Mouse (Mus musculus) embryonic facial prominence, embryonic 14.5 days (tissue): Measurements from ENCODE around the gene Arhgef19. TPM values are rescaled to one million over a fixed set of nuclear protein-coding genes. Genes with fewer than 3 reads are reported as not detected.

Experiments
- ATAC-seq: fragments of 200-750 bp; cut with Nextera tagmentation; 2 replicates; pipeline ENCODE4 v1.8.0; 2017; ENCODE audit warnings: low read depth, moderate number of reproducible peaks, moderate TSS enrichment
- DNase-seq: peaks from one replicate; pipeline ENCODE4 v3.0.0-alpha.2; 2015; ENCODE audit warnings: low spot score
- H3K27ac ChIP-seq: fragments of 300-500 bp; sonication (generic); replicated peaks from 2 replicates; pipeline ENCODE4 v1.5.1; 2014; ENCODE audit warnings: low read depth, mild to moderate bottlenecking, low read length, moderate library complexity
- H3K27me3 ChIP-seq: fragments of 300-500 bp; sonication (generic); replicated peaks from 2 replicates; pipeline ENCODE4 v1.6.1; 2014; ENCODE audit warnings: low read length; ENCODE audit not compliant: control insufficient read depth, insufficient read depth
- H3K36me3 ChIP-seq: fragments of 300-500 bp; sonication (generic); 2 replicates; pipeline ENCODE4 v1.6.1; 2014; ENCODE audit warnings: low read length, mixed read lengths; ENCODE audit not compliant: control insufficient read depth, insufficient read depth
- H3K4me1 ChIP-seq: fragments of 300-500 bp; sonication (generic); 2 replicates; pipeline ENCODE4 v1.6.1; 2014; ENCODE audit warnings: antibody characterized with exemption, low read length; ENCODE audit not compliant: control insufficient read depth, insufficient read depth
- H3K4me2 ChIP-seq: fragments of 300-500 bp; sonication (generic); 2 replicates; pipeline ENCODE4 v1.6.1; 2014; ENCODE audit warnings: low read depth, mild to moderate bottlenecking, low read length, moderate library complexity, mixed read lengths
- H3K4me3 ChIP-seq: fragments of 300-500 bp; sonication (generic); 2 replicates; pipeline ENCODE4 v1.5.1; 2014; ENCODE audit warnings: low read depth, mild to moderate bottlenecking, low read length
- H3K9ac ChIP-seq: fragments of 300-500 bp; sonication (generic); 2 replicates; pipeline ENCODE4 v1.6.1; 2014; ENCODE audit warnings: low read depth, mild to moderate bottlenecking, low read length, moderate library complexity, mixed read lengths
- H3K9me3 ChIP-seq: fragments of 300-500 bp; sonication (generic); 2 replicates; pipeline ENCODE4 v1.6.1; 2016; ENCODE audit warnings: low read length; ENCODE audit not compliant: control insufficient read depth
- WGBS: fragments of 180-500 bp; shearing (Covaris S2); extraction: QIAGEN DNeasy Blood & Tissue Kit; methylation state at CpG from one replicate; pipeline ENCODE4 v1.1.7; 2014; 5-methylcytosine and 5-hydroxymethylcytosine counted together
- polyA plus RNA-seq: library from polyadenylated mRNA; unstranded; fragments of >200 nt; fragmentation: Nextera tagmentation; extraction: Ambion mirVana; gene quantifications from 2 replicates; pipeline ENCODE4 v1.2.1, GENCODE M21; 2014

The Arhgef19 gene
- polyA plus RNA-seq, 1 experiment from 2014 or later, result 17.7 TPM

- Histone ChIP-seq H3K4me3 (peak within 1 kb of the TSS; percentile 63), H3K27me3 (peaks cover 23% of the 10 kb centered on the region), H3K36me3 (no peaks in the 10 kb centered on the region), H3K9me3 (no peaks in the 10 kb centered on the region), H3K4me2 (peak within 1 kb of the TSS; percentile 77), H3K9ac (peak within 1 kb of the TSS; percentile 77), H3K4me1 (peaks cover 10% of the 10 kb centered on the region; the same call in 1 of the 2 replicates), H3K27ac (no peak within 1 kb of the TSS; the same call in 1 of the 2 replicates)
- 1% methylated on average over 22 of the region's 35 CpGs for WGBS
- ATAC-seq (peak; percentile 67), DNase-seq (peak; percentile 93)
These were observed 61.8 kb downstream of the Arhgef19 start, which contains the start of gene Epha2 for GRCm38 (mm10) chr4:141301116-141301553. Gene Epha2, plus strand, starts transcription at chr4:141301240.

GRCm38 (mm10) chr4:141301591-141302427 is 62.5 kb downstream of the Arhgef19 start:
- Histone ChIP-seq H3K36me3 (no peaks in the 10 kb centered on the region), H3K4me3 (peak overlapping the region; percentile 63), H3K4me2 (peak overlapping the region; percentile 77), H3K9me3 (no peaks in the 10 kb centered on the region), H3K9ac (peak overlapping the region; percentile 77), H3K4me1 (peaks cover 10% of the 10 kb centered on the region; the same call in 1 of the 2 replicates), H3K27ac (no peak overlapping the region; the same call in 1 of the 2 replicates), H3K27me3 (peaks cover 23% of the 10 kb centered on the region)
- DNase-seq (no peak), ATAC-seq (0 out of 2 replicates have a peak, but pooled peaks have one; percentile 3)
- 0% methylated on average over 37 of the region's 51 CpGs for WGBS

- Histone ChIP-seq H3K27ac (no peak overlapping the region), H3K4me3 (peak overlapping the region; percentile 63), H3K9me3 (no peaks in the 10 kb centered on the region), H3K27me3 (peaks cover 23% of the 10 kb centered on the region), H3K36me3 (no peaks in the 10 kb centered on the region), H3K4me2 (peak overlapping the region; percentile 77), H3K9ac (peak overlapping the region; percentile 77), H3K4me1 (peaks cover 10% of the 10 kb centered on the region; the same call in 1 of the 2 replicates)
- DNase-seq (no peak), ATAC-seq (no peak)
- WGBS, result 15% methylated on average over 23 of the region's 27 CpGs
These were observed 63.4 kb downstream of the Arhgef19 start for GRCm38 (mm10) chr4:141302428-141303401.

GRCm38 (mm10) chr4:141303402-141304222 is 64.3 kb downstream of the Arhgef19 start:
- Histone ChIP-seq H3K9ac (no peak overlapping the region), H3K27ac (no peak overlapping the region), H3K4me3 (peak overlapping the region; percentile 63), H3K4me1 (peaks cover 10% of the 10 kb centered on the region; the same call in 1 of the 2 replicates), H3K36me3 (no peaks in the 10 kb centered on the region), H3K27me3 (peaks cover 23% of the 10 kb centered on the region), H3K4me2 (peak overlapping the region; percentile 77), H3K9me3 (no peaks in the 10 kb centered on the region)
- DNase-seq (no peak), ATAC-seq (no peak)
- WGBS, result 38% methylated on average over 7 of the region's 7 CpGs

GRCm38 (mm10) chr4:141304223-141304611 is 64.9 kb downstream of the Arhgef19 start:
- Histone ChIP-seq H3K4me3 (no peak overlapping the region), H3K9me3 (no peaks in the 10 kb centered on the region), H3K27ac (no peak overlapping the region), H3K4me1 (peaks cover 10% of the 10 kb centered on the region; the same call in 1 of the 2 replicates), H3K4me2 (no peak overlapping the region), H3K27me3 (peaks cover 23% of the 10 kb centered on the region), H3K9ac (no peak overlapping the region), H3K36me3 (no peaks in the 10 kb centered on the region)
- WGBS, result 79% methylated on average over 4 of the region's 4 CpGs
- no peak for DNase-seq
- no peak for ATAC-seq

GRCm38 (mm10) chr4:141306057-141306456 is 66.8 kb downstream of the Arhgef19 start:
- ATAC-seq, result no peak
- Histone ChIP-seq H3K9ac (no peak overlapping the region), H3K27me3 (peaks cover 23% of the 10 kb centered on the region), H3K9me3 (no peaks in the 10 kb centered on the region), H3K4me3 (no peak overlapping the region), H3K4me2 (no peak overlapping the region), H3K36me3 (no peaks in the 10 kb centered on the region), H3K4me1 (peaks cover 26% of the 10 kb centered on the region), H3K27ac (no peak overlapping the region)
- 40% methylated on average over 5 of the region's 8 CpGs for WGBS
- no peak for DNase-seq
